Mouse (Mus musculus): ENCODE measurements at regions not wholly inside any gene's neighbourhood (a gene's known extent, or its start where the extent isn't known, plus 50 kb on each side); places are given as distances from the start of the nearest gene placed in this dataset.
A peak's percentile ranks its signal among the peaks of the same experiment; 100 is the strongest.
"Not testable (repeated sequence)": the region's sequence is repeated elsewhere in the genome, so short reads cannot be mapped to it uniquely, and the experiment has no call there.

GRCm38 (mm10) chr10:15321480-15321879 lies 603.5 kb upstream of the Gje1 start:
- no peak for DNase-seq

DNA sequence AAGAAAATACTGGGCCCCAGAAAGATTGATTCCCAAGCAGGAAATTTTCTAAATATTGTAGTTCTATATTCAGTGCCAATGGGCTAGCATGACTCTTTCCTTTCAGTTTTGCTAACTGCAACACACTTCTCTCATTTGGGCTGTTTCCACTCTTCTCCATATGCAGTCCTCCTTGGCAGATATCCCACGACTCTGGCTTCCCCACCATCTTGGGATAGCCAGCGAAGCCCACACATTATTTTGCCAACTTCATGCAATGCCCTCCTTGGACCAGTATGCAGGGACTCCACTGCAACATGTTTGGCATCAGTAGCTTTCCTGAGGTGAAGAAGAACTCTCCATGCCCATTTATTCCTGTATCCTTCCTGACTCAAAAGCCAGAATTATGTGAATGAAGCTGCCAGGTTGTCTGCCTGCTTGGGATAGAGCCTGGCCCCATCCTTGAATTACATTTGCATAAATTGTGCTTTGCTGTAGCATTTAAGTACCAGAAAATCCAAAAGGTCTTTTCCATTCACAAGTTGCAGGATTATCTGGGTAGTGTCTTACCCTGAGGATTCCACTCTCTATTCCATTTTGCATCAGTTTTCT lies 599.1 kb upstream of the Gje1 start:
- DNase-seq, result no peak

DNA sequence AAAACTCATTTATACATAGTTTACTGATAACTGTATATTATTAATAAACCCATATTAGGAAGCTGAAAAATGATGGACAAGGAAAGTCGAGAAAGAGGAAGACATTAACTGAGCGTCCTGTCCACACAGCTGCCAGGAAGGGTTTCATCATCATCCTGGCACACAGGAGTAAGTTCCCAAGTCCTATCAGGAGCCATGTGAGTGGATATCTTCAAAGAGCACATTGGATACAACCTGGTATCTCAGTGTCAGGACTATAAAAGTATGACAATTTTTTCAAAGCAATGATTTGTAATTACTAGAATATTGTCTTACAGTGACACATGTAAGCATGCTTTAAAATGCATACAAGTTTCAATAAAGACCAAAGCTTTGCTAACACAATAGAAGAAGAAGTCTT lies 592.6 kb upstream of the Gje1 start:
- no peak for DNase-seq

- no peak for DNase-seq
Measured at GRCm38 (mm10) chr10:15305811-15306473, 587.9 kb upstream of the Gje1 start.

GRCm38 (mm10) chr10:15300199-15301085 lies 582.4 kb upstream of the Gje1 start:
- DNase-seq, result peak; percentile 20 to 53

DNA sequence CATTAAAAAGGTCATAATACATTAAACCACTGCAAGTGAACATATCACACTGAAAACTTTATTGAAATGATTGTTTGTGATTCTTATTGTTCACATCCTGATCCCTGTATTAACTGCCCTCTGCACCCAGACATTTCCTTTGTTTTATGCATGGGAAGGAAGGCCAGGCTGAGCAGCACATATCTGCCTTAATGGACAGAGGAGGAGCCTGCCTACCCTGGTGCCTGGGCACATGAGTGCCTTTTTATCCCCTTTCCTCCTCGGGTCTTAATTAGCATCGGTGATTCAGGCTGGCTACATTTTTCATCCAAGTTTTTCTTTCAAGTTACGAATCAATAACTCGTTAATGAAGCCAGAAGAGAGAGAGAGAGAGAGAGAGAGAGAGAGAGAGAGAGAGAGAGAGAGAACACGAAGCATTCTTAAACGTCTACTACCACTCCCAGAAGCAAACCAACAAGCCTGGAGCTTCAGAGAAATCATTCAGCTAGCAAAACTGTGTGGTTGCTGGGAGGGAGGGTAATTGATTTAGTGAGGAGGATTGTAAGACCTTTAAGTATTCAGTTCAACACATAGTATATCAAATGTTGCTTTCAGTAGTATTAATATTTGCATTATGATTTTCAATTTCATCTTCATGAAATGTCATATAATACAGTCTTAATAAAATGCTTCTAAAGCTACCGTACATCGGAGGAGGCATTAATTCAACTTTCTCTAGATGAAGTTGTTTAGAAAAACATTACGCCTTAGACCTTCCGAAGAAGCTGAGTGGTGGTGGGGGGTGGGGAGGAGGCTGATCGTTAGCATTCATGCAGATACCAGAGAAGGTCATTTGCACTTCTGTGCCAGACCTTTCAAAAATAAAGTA lies 581.6 kb upstream of the Gje1 start:
- DNase-seq, result no peak

GRCm38 (mm10) chr10:15297257-15297656 lies 579.2 kb upstream of the Gje1 start:
- no peak for DNase-seq

DNA sequence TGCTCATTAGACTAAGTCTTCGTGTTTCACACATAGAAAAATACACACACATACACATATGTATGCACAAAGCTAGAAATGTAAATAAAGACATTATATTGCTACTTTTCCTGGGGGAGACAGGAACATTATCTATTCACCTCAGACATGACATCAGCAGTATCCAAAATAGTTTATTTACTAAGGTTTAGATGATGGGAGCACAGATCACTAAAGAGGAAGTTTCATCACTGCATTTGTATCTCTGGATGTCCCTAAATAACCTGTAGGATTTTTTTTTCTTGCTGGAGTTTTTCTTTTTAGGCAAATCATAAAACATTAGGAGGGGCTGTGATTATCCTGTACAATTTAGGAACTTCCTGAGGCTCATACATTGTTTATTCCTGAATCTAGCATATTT lies 576.1 kb upstream of the Gje1 start:
- no peak for DNase-seq

DNA sequence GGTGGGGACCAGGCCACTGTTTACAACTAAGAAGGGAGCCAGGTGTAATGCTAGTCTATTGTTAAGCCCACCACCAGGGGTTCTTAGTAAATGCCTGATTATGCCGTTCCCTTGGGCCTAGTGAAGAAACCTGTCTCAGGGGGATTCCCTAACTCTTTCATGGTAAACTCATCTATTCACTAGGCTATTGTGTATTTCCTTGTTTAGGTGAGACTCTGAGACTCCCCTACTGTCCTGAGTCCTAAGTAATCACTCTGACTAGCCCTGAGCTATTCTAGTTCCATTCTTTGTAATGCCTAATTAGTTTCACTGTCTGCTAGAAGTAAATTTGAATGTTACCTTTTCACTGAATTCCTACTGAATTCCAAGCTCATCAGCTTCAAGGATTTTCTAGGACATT lies 545.3 kb upstream of the Gje1 start:
- not testable (repeated sequence) for DNase-seq

- DNase-seq, result not testable (repeated sequence)
Measured at GRCm38 (mm10) chr10:15262282-15262681, 544.3 kb upstream of the Gje1 start.

GRCm38 (mm10) chr10:15249402-15250086 lies 531.5 kb upstream of the Gje1 start:
- DNase-seq, result no peak

GRCm38 (mm10) chr10:15248899-15249298 lies 530.9 kb upstream of the Gje1 start:
- no peak for DNase-seq

- DNase-seq, result no peak
Measured at GRCm38 (mm10) chr10:15244376-15245262, 526.6 kb upstream of the Gje1 start.

DNA sequence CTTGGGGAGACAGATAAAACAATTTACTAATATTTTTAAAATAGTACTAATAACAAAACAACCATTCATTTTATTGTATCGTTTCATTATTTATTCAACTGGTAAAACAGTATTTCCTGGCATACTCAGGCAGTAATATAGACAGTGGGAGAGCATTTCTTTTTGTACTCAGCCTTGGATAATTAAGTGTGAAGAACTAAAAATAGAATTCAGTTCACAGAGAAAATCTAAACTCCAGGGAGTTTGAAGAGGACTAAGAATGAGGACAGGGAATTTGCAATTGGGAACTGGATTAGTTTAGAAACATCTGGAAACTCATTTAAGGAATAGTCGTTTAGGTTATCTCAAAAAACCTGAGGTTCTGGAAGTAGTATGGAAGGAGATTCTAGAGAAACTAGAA lies 525.4 kb upstream of the Gje1 start:
- no peak for DNase-seq

- DNase-seq, result no peak
Measured at GRCm38 (mm10) chr10:15218883-15219282, 500.9 kb upstream of the Gje1 start.

DNA sequence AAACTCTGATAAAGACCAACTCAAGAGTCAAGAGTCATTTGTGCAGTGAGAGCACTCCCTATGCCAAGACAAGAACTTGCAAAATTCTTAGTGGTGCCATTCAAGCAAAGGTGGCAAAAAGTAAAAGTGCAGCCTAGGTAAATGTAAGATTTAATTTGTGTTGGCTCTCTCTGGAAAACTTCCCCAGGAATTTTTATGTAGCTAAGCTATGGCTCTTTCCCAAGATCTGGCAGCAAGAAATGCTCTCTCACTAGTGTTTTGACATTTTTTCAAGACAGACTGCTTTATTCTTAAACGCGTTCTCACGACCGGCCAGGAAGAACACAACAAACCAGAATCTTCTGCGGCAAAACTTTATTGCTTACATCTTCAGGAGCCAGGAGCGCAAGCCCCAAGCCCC lies 461.6 kb upstream of the Gje1 start:
- no peak for DNase-seq

DNA sequence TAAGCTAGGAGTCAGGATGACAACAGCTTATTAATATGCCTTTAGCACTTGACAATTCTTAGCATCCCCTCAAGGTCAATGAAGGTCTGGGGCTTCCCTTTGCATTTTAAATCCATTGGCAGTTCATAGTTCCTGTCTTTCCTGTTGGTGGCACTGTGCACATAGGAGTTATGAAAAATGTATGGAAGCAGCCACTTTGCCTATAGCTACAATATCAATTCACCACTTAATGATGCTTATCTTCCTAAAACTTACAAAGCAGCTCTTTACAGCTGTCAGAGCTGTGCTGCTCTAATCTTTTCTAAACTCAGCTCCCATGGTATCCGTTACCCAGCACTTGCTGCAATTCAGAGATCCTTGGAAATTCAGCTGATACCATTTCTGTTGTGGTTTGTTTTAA lies 456.4 kb upstream of the Gje1 start:
- no peak for DNase-seq

- no peak for DNase-seq
Measured at GRCm38 (mm10) chr10:15172558-15172957, 454.5 kb upstream of the Gje1 start.

GRCm38 (mm10) chr10:15140703-15141102 lies 422.7 kb upstream of the Gje1 start:
- DNase-seq, result no peak

All from spleen, adult 18-20 months (tissue).